In genomic region chr6:51268931-51269330, GRCm38 (mm10) we compare ENCODE assay signal across 12 mouse cellular contexts.
DNase-seq lines count a peak whose midpoint lies in the region; ATAC-seq and TF ChIP-seq lines count a peak whose summit lies in the region.
"Had no signal": no experiment of that assay in that cellular context is flagged by ENCODE, and none has a peak within 500 bp of the region (broad histone marks: within the 10 kb centered on the region; RNA-seq: fewer than 3 reads in every experiment).

No protein-coding gene starts in this region.

- no peak overlapping the region for H3K9ac ChIP-seq in heart, embryonic 11.5 days (ENCODE audit: low read depth, low read length)
- H3K9ac ChIP-seq in kidney, embryonic 16.5 days (replicated peaks; ENCODE audit: low read length), result no peak overlapping the region
- H3K9ac ChIP-seq in limb, embryonic 15.5 days, result no peak overlapping the region
- H3K9ac ChIP-seq: neural tube, embryonic 13.5 days had no signal

- ATAC-seq in heart, embryonic 11.5 days (replicated peaks; ENCODE audit: insufficient number of reproducible peaks, low FRiP score, low TSS enrichment), result no peak
- no peak for ATAC-seq in kidney, embryonic 16.5 days (ENCODE audit: low FRiP score, low TSS enrichment)
- ATAC-seq in limb, embryonic 15.5 days (ENCODE audit: insufficient number of reproducible peaks, low FRiP score, low TSS enrichment, low read depth), result no peak
- no peak for ATAC-seq in megakaryocyte-erythroid progenitor cell, adult 5-6 weeks (replicated peaks; ENCODE audit: low FRiP score, low TSS enrichment, poor library complexity, severe bottlenecking)
- ATAC-seq: hindbrain, embryonic 16.5 days; midbrain, embryonic 16.5 days had no signal

- no peaks in the 10 kb centered on the region for H3K9me3 ChIP-seq in heart, embryonic 11.5 days (replicated peaks; ENCODE audit: control insufficient read depth, low read length)
- H3K9me3 ChIP-seq in kidney, embryonic 16.5 days (ENCODE audit: low read length), result no peaks in the 10 kb centered on the region
- H3K9me3 ChIP-seq in limb, embryonic 15.5 days, result no peaks in the 10 kb centered on the region
- H3K9me3 ChIP-seq: neural tube, embryonic 13.5 days had no signal

- intact Hi-C loops in heart, postnatal 25 days (cut with DNase I), result no loop called here

- H3K4me1 ChIP-seq in heart, embryonic 11.5 days (ENCODE audit: control insufficient read depth, insufficient read depth, low read length), result peaks cover 4% of the 10 kb centered on the region
- peaks cover 13% of the 10 kb centered on the region for H3K4me1 ChIP-seq in kidney, embryonic 16.5 days (ENCODE audit: insufficient read depth, low read length)
- H3K4me1 ChIP-seq in kidney, adult 2 months (ENCODE audit: control insufficient read depth, insufficient read depth, low read length), result no peaks in the 10 kb centered on the region
- peaks cover 17% of the 10 kb centered on the region for H3K4me1 ChIP-seq in limb, embryonic 15.5 days

- H3K27me3 ChIP-seq in heart, embryonic 11.5 days (ENCODE audit: control insufficient read depth, insufficient read depth, low read length), result no peaks in the 10 kb centered on the region
- no peaks in the 10 kb centered on the region for H3K27me3 ChIP-seq in kidney, embryonic 16.5 days (ENCODE audit: insufficient read depth, low read length)
- H3K27me3 ChIP-seq in kidney, adult 2 months (replicated peaks; ENCODE audit: control insufficient read depth, insufficient read depth, low read length), result no peaks in the 10 kb centered on the region
- H3K27me3 ChIP-seq in limb, embryonic 15.5 days, result no peaks in the 10 kb centered on the region

- TF ChIP-seq CTCF in kidney, adult 2 months (conservative IDR thresholded peaks at IDR 0.05; ENCODE audit: insufficient read depth, insufficient read length, low read depth, low read length), result no peak

- H3K36me3 ChIP-seq in heart, embryonic 11.5 days (ENCODE audit: control insufficient read depth, insufficient read depth, low read length), result no peaks in the 10 kb centered on the region
- H3K36me3 ChIP-seq in kidney, embryonic 16.5 days (ENCODE audit: insufficient read depth, low read length), result no peaks in the 10 kb centered on the region
- no peaks in the 10 kb centered on the region for H3K36me3 ChIP-seq in kidney, adult 2 months (ENCODE audit: control insufficient read depth, insufficient read depth, low read length)
- H3K36me3 ChIP-seq in limb, embryonic 15.5 days, result no peaks in the 10 kb centered on the region
- H3K36me3 ChIP-seq: neural tube, embryonic 13.5 days had no signal

- H3K4me2 ChIP-seq in heart, embryonic 11.5 days, result peak overlapping the region; percentile 89
- H3K4me2 ChIP-seq in kidney, embryonic 16.5 days (replicated peaks; ENCODE audit: low read depth, low read length), result peak overlapping the region; percentile 95; the same call in 1 of the 2 replicates
- peak overlapping the region; percentile 90 for H3K4me2 ChIP-seq in limb, embryonic 15.5 days

- DNase-seq in heart, postnatal 25 days (ENCODE audit: low spot score), result no peak
- no peak for DNase-seq in kidney, adult 2 months
- DNase-seq in R1 (ENCODE audit: low read depth, low spot score), result peak; percentile 41
- DNase-seq in c-Kit-positive CD71-positive TER-119-positive erythroid progenitor cells, embryonic 14.5 days (ENCODE audit: low spot score), result no peak
- DNase-seq: cerebellum, adult 9-10 months had no signal

- H3K4me3 ChIP-seq in heart, embryonic 11.5 days (ENCODE audit: low read depth, low read length), result peak overlapping the region; percentile 71; the same call in 1 of the 2 replicates
- H3K4me3 ChIP-seq in kidney, embryonic 16.5 days (ENCODE audit: low read length), result no peak overlapping the region
- H3K4me3 ChIP-seq in kidney, adult 2 months (ENCODE audit: insufficient read depth, low read depth, low read length), result no peak overlapping the region
- peak overlapping the region; percentile 92 for H3K4me3 ChIP-seq in limb, embryonic 15.5 days

- 73% methylated on average over 5 of the region's 5 CpGs for WGBS in heart, embryonic 11.5 days (ENCODE audit: insufficient replicate concordance)
- 63% methylated on average over 5 of the region's 5 CpGs for WGBS in kidney, embryonic 16.5 days
- WGBS in kidney, adult 2 months, result 55% methylated on average over 5 of the region's 5 CpGs
- 71% methylated on average over 5 of the region's 5 CpGs for WGBS in limb, embryonic 15.5 days

- no peak overlapping the region for H3K27ac ChIP-seq in heart, embryonic 11.5 days (ENCODE audit: low read depth, low read length)
- no peak overlapping the region for H3K27ac ChIP-seq in kidney, embryonic 16.5 days (ENCODE audit: low read length)
- no peak overlapping the region for H3K27ac ChIP-seq in kidney, adult 2 months (ENCODE audit: insufficient read depth, low read depth, low read length)
- H3K27ac ChIP-seq in limb, embryonic 15.5 days, result no peak overlapping the region
- H3K27ac ChIP-seq: neural tube, embryonic 13.5 days had no signal

- no peak for TF ChIP-seq POLR2A in kidney, adult 2 months (IDR thresholded peaks at IDR 0.05; ENCODE audit: low read depth, low read length)

Comparison
In these comparisons a context has a peak if more than half of its experiments do, and no peak if none do; other contexts are left out.
1. H3K4me3 ChIP-seq: peak in heart, embryonic 11.5 days (single experiment) and limb, embryonic 15.5 days (single experiment); none in kidney, embryonic 16.5 days (single experiment) and kidney, adult 2 months (single experiment).
2. Peak in every context shown above with its lines, with median percentiles within 50 percentile points of each other: H3K4me2 ChIP-seq.